Mouse (Mus musculus): ENCODE measurements at regions not wholly inside any gene's neighbourhood (a gene's known extent, or its start where the extent isn't known, plus 50 kb on each side); places are given as distances from the start of the nearest gene placed in this dataset.

DNA sequence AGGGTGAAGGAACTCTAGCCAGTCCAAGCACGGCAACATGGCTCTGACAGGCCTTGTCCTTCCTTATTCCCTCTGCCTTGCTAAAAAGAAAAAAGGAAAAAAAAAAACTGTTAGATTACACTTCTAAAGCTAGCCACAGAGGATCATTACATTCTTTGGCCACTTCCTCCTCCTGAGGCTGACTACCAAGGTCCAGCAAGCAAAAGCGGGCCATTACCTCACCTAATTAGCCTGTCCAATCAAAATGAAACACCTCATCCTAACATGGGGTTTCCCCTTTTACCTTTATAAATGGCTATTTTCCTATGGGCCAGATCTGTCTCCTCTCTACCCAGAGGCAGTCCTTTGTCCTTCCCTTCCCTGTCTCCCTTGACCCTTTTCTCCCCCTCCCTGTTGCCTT lies 102.2 kb downstream of the Pih1h3b start:
- DNase-seq (ENCODE audit: extremely low spot score in 1 of 2, low spot score in 1 of 2), result no peak

DNA sequence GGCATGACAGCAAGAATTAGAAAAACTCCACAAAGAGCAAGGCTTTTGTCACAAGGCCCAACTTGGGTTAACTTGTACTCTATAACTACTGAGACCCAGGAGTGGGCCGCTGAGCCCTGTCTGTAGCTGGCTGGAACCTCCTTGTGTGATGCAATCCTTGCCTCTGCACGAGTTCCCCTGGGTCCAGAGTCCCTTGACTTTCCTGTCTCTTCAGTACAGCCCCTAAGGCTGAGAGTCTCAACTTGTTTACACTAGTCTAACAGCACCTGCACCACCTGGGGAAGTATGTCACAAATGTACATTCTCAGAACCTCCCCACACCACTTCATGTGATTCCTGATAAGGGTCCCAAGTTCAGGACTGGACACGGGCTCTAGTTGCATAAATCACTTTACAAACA lies 103.3 kb downstream of the Pih1h3b start:
- no peak for DNase-seq (ENCODE audit: extremely low spot score in 1 of 2, low spot score in 1 of 2)

- DNase-seq (ENCODE audit: extremely low spot score in 1 of 2, low spot score in 1 of 2), result peak in 1 of 2 experiments; percentile 10
Measured at GRCm38 (mm10) chrX:140179850-140180249, 117.2 kb downstream of the Pih1h3b start.

DNA sequence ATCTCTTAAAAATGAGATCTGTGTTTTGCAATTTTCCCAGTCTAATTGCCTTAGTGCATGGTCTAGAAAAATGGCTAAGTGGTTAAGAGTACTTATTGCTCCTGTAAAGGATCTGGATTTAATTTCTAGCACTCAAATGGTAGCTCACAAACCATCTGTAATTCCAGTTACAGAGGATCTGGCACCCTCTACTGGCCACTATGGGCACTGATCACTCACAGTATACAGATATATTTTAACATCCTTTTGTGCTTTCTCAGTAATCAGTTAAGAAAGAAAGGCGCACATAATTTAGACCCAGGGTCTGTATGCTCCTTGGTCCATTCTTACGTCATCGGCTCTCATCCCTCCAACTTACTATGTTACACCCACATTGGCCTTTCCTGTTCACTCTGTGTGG lies 120.3 kb downstream of the Pih1h3b start:
- DNase-seq (ENCODE audit: extremely low spot score in 1 of 2, low spot score in 1 of 2), result no peak

DNA sequence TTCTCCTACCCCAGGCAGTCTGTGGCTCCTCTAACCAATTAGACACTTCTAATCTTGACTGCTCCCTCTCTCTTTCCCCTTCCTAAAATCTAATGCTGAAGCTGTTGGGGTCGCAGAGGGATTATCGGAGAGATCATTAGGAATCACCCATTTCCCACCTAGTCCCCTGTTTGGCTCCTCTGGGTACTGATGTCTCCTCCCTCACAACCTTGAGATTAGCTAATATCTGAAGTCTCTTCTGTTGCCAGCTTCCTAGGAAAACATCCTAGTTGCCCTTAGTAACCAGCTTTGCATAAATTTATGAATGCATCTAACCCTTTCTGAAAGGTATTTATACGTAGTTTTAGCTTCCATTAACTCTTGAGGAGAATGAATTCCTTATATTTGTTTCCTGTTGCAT lies 138.4 kb upstream of the Frmpd3 start:
- DNase-seq (ENCODE audit: extremely low spot score in 1 of 2, low spot score in 1 of 2), result no peak

DNA sequence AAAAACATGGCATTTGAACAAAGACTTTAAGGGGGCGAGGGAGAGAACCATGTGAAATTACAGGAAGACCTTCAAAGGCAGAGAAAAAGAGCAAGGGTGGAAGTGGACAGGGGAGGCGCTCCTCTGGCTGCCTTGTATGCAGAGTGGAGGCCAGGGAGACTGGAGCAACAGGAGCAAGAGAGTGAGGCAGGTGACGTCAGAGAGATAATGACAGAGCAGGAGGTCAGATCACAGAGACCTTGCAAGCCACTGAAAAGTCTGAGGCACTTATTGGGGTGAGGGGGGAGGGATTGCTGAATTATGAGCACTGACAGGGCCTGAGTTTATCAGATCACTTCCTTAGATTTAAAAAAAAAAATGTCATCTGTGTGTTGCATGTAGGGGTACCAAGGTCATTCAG lies 133.3 kb upstream of the Frmpd3 start:
- DNase-seq (ENCODE audit: extremely low spot score in 1 of 2, low spot score in 1 of 2), result no peak

DNA sequence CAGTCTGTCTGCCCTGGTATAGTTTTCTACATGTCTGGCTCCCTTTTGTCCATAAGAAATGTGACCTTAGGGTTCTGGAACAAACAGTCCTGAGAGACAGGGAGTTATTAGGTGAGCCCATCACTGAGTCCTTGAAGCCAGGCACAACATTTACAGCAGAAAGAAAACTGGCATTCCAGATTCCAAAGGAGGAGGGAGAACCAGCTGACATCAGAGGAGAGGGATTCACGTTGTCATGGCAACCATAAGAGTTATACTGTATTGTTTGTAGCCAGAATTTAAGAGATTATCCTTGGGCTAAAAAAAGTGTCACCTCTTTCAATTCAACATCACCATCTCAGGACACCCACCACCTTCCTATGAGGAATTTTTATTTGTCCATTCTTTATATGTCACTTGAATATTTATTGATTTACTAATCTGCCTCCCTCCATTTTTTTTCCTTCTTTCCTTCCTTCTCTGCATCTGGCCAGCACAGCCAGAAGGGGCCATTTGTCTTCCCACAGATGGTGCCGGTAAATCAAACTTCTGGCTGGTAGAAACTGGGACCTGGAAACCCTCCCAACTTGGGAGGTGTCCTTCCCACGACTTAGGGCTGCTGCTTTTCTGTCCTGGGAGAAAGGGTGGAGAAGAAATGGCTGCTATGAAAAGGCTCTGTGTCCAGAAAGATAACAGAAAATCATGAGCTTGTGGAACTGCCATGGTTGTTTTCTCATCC lies 129.3 kb upstream of the Frmpd3 start:
- no peak for DNase-seq (ENCODE audit: extremely low spot score in 1 of 2, low spot score in 1 of 2)

- DNase-seq (ENCODE audit: extremely low spot score in 1 of 2, low spot score in 1 of 2), result no peak
Measured at GRCm38 (mm10) chrX:140214198-140214849, 127.7 kb upstream of the Frmpd3 start.

- DNase-seq (ENCODE audit: extremely low spot score in 1 of 2, low spot score in 1 of 2), result no peak
Measured at GRCm38 (mm10) chrX:140255790-140256189, 86.3 kb upstream of the Frmpd3 start.

- DNase-seq (ENCODE audit: extremely low spot score in 1 of 2, low spot score in 1 of 2), result no peak
Measured at GRCm38 (mm10) chrX:140269742-140270457, 72.2 kb upstream of the Frmpd3 start.

DNA sequence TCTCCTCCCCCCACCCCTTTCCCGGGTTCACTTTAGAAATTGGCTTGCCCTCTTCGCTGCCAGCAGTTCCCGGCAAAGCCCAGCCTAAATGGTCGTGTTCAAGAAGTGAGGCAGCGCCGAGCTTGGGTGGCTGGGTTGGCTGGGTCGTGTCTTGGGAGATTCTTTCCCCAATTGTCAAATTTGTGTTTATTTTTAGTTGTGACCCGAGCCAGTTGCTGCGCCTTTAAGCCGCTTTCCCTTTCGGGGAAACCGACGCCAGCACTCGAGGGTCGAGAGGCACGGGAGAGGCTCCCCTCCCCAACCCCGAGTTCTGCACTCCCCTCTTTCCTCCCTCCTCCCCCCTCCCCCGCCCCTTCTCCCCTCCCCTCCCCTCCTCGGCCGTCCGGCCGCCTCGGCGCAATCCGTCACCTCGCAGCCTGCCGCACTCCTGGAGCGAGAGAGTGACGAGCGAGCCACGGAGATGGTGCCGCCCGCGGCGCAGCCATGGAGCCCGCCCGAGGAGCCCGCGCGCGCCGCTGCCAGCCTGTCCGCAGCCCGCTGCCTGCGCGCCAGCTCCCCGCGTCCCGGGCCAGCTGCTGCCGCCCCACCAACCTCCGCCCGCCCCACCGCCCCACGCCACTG lies 64.6 kb upstream of the Frmpd3 start:
- peak; percentile 10 to 20 for DNase-seq (ENCODE audit: extremely low spot score in 1 of 2, low spot score in 1 of 2)

DNA sequence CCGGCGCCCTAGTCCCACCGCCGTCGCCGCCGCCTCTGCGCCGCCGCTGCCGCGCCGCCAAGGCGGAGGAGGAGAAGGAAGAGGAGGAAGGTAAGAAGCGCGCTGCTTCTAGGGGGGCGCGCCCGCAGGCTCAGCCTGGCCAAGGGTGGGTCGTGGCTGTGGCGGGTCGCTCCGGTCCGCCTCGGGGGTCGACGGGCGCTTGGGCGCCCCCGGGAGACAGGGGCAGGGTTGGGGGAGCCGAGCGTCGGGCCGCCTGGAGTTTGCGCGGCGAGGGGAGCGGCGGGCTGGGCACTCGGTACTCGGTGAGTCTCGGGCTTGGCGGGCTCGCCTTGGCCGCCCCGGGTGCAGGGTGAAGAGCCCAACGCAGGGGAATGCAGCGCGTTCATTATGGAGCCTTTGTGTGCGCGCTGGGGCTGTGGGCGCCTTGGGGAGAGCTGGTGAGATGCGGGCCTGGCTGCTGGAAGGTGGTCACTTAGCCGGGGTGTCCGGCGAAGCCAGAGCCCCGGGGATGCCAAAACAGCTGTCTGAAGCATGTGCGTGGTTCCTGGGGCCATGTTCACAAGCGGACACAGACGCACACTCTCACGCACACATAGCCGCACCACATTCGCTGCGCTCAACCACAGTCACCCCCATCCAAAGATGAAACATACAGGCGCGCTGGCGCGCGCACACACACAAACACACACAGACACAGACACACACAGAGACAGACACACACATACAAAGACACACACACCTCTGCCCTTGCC lies 63.9 kb upstream of the Frmpd3 start:
- peak in 1 of 2 experiments; percentile 21 for DNase-seq (ENCODE audit: extremely low spot score in 1 of 2, low spot score in 1 of 2)

GRCm38 (mm10) chrX:140279266-140279665 lies 62.8 kb upstream of the Frmpd3 start:
- DNase-seq (ENCODE audit: extremely low spot score in 1 of 2, low spot score in 1 of 2), result peak in 1 of 2 experiments; percentile 21

DNA sequence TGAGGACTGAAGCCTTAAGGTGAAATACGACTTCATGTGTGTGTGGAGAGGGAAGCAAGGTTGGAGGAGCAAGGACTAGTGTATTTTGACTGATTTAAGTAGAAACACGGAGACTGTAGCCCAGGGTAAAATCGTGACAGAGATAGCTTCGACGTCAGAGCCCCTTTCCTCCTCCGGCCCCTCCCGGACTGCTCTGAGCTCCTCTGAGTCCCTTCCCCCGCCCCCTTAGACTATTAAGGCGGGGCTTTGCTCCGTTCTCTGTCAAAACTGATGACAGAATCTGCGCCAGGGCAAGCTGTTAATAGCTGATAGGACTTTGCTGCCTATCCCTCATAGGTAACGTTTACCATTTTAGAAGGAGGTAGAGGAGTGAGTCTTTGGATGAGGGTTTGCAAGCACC lies 62.0 kb upstream of the Frmpd3 start:
- no peak for DNase-seq (ENCODE audit: extremely low spot score in 1 of 2, low spot score in 1 of 2)

Measured in layer of hippocampus, postnatal 25 days (tissue).